Mouse (Mus musculus) cerebellum, adult 2 months (tissue): ENCODE results near the gene Cbr4. TPM values are rescaled to one million over a fixed set of nuclear protein-coding genes. Genes with fewer than 3 reads are reported as not detected.
A peak's percentile ranks its signal among the peaks of the same experiment; 100 is the strongest.

ENCODE experiments used
- DNase-seq, 2 experiments: peaks; one replicate each; pipeline ENCODE4 v3.0.0; 2021
- H3K27ac ChIP-seq: fragments of 200-500 bp; 2 replicates; pipeline ENCODE4 v1.5.1; 2012; ENCODE audit warnings: low read length, control low read depth, inconsistent platforms; ENCODE audit not compliant: insufficient read depth
- H3K27me3 ChIP-seq: fragments of 200-500 bp; 2 replicates; pipeline ENCODE4 v1.6.1; 2012; ENCODE audit warnings: inconsistent platforms, mild to moderate bottlenecking, low read length, moderate library complexity; ENCODE audit not compliant: control insufficient read depth, insufficient read depth
- H3K4me1 ChIP-seq: fragments of 200-500 bp; 2 replicates; pipeline ENCODE4 v1.6.1; 2011; ENCODE audit warnings: low read length; ENCODE audit not compliant: control insufficient read depth, insufficient read depth
- H3K4me3 ChIP-seq: fragments of 200-500 bp; replicated peaks from 2 replicates; pipeline ENCODE3; 2011; ENCODE audit warnings: mild to moderate bottlenecking, low read depth, low read length, control low read depth; ENCODE audit not compliant: insufficient read depth
- CTCF ChIP-seq: fragments of 200-500 bp; IDR thresholded peaks from 2 replicates; pipeline ENCODE4 v1.5.1; 2011; ENCODE audit warnings: low read depth, mild to moderate bottlenecking, control low read depth, low read length, moderate library complexity, borderline replicate concordance; ENCODE audit not compliant: insufficient read depth
- POLR2A ChIP-seq: fragments of 200-500 bp; IDR thresholded peaks from 2 replicates; pipeline ENCODE4 v1.6.1; 2011; ENCODE audit warnings: low read length, control low read depth, borderline replicate concordance; ENCODE audit not compliant: insufficient read depth
- WGBS: fragments of 180-500 bp; shearing (Covaris S2); methylation state at CpG from one replicate; pipeline ENCODE4 v1.1.7; 2018; 5-methylcytosine and 5-hydroxymethylcytosine counted together
- polyA plus RNA-seq: library from polyadenylated mRNA; depleted of rRNA; stranded (reverse); fragments of >200 nt; gene quantifications from 2 replicates; pipeline ENCODE4 v1.2.3, GENCODE M21; 2012

Gene Cbr4
- polyA plus RNA-seq, 1 experiment: 15.3 TPM

DNA sequence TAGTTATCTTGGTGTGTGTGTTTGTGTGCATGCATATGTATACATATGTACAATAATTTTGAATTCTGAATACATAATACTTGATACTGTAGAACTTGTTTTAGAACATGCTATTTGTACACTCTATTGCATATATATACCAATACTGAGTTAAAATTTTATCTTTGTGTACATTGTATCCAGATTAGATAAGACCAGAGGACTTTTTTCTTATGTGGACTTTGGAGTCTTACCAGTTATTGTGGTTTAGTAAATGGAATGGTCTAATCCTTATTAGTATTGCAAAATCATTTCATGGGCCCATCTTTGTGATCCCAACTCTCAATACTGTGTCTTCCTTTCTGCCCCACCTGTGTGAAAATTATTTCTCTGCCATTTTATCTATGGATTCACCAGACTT lies 14.7 kb downstream of the Cbr4 start:
- H3K4me3 ChIP-seq: no peak overlapping the region
- no peaks in the 10 kb centered on the region for H3K27me3 ChIP-seq
- TF ChIP-seq POLR2A (no peak), CTCF (no peak)
- DNase-seq: no peak
- no peaks in the 10 kb centered on the region for H3K4me1 ChIP-seq
- H3K27ac ChIP-seq: no peak overlapping the region

DNA sequence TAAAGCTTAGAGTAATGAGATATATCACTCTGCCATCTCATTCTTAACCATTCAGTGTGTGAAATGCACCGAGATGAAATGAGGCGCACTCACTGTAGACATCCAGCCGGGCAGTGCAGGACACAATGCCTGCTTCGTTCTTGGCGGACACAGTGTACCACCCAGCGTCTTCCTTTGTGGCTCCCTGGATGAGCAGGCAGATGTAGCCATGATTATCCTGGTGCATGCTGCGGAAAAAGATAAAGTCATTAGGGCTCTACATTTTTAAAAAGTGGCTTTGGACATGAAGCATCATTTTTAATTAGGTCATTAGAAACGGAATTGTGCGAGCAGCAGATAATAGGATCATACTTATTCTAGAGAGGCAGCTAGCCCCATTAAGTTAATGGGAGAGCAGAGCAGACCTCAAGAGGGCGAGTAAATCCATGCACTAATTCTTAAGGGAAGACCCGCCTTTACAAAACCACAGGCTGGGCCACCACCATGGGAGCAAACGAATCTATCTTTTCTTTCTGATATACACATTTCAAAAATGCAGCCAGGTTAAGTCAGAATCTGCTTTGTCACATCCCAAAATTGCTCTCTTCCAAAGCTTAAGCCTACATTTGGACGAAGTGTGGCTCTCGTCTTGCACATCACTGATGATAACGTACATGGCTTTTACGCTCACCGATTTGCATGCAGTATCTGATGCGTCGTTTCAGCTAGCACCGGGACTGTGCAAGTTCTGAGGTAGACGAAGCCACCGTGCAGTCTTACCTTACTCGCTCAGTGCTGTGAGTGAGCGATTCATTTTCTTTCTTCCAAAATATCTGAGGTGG lies 27.8 kb downstream of the Cbr4 start:
- H3K27ac ChIP-seq: no peak overlapping the region
- no peaks in the 10 kb centered on the region for H3K27me3 ChIP-seq
- peaks cover 3% of the 10 kb centered on the region; the same call in 1 of the 2 replicates for H3K4me1 ChIP-seq
- WGBS: 65% methylated on average over 24 of the region's 24 CpGs
- H3K4me3 ChIP-seq: no peak overlapping the region
- no peak for DNase-seq
- no peak for TF ChIP-seq CTCF
- no peak for TF ChIP-seq POLR2A

DNA sequence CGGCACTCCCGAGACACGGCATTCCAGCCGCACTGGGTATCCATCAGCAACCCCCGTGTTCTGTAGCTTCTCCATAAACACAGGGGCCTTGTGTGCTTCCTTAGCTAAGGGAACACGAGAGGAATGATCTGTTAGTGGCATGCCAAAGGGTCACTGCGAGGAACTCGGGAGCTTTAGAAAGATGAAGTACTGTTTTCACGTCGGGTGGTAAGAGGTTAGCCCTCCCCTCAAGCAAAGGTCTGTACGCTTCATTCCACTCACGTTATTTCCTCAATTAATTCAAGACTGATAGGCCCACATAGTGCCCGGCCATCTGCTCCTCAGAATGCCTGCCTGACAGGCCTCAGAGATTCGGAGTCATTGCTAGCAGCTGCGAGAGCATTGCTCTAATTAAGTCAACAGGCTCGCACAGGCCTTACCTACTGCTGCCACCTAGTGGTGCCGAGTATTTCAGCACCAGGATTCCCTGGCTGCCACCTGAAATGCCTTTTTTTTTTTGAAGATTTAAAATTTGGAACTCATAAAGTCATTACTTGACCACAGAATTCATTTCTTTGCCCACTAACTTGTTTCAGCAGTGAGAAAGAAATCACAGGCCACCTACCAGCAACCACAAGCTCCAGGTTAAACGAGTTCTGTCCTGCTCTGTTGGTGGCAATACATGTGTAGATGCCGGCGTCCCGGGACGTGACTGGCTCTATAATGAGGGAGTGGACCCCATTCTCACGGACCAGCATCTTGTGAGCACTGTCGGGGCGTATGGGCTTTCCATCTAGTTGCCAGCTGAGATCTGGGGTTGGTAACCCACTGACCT lies 28.6 kb downstream of the Cbr4 start:
- Histone ChIP-seq H3K27me3 (no peaks in the 10 kb centered on the region), H3K27ac (no peak overlapping the region), H3K4me3 (no peak overlapping the region), H3K4me1 (peaks cover 3% of the 10 kb centered on the region; the same call in 1 of the 2 replicates)
- peak; percentile 80 to 84 for DNase-seq
- peak; percentile 86 for TF ChIP-seq CTCF
- no peak for TF ChIP-seq POLR2A
- WGBS: 22% methylated on average over 25 of the region's 25 CpGs

DNA sequence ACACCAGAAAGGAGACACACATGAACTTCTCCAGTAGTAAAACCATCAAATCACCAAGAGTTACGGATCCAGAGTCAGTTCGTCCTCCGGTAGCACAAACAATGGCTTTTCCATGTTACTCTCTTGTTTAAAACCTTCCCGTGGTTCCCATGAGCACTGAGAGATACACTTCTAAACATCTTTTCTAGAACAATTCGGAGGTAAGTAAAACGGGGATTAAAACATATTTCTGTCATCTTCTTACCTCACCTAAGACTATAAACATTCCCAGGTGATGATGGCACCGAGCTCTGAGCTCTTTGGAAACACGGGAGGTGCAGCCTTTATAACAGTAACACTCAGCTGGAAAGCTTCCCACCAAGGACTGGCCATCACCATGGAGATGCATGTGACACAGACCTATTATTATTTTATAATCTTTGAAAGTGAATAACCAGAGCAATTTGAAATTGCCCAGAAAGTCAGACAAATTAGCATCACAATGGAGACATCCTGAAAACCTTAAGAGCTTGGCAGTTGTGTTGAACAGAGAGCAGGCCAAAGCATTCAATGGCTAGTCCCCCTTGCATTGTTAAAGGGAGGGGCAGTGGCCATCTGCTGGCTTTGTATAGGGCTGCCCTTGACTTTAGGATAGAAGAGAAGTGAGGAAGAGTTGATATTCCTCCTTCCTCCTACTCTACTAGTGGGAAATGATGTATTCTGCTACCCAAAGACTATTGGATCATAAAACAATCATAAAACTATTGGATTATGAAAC lies 29.4 kb downstream of the Cbr4 start:
- TF ChIP-seq CTCF (no peak), POLR2A (no peak)
- DNase-seq: no peak
- Histone ChIP-seq H3K4me3 (no peak overlapping the region), H3K27me3 (no peaks in the 10 kb centered on the region), H3K27ac (no peak overlapping the region), H3K4me1 (peaks cover 3% of the 10 kb centered on the region; the same call in 1 of the 2 replicates)
- whole genome bisulfite sequencing: 59% methylated on average over 8 of the region's 8 CpGs

- no peaks in the 10 kb centered on the region for H3K27me3 ChIP-seq
- DNase-seq: no peak
- 86% methylated on average over 14 of the region's 14 CpGs for WGBS
- TF ChIP-seq POLR2A: no peak
- TF ChIP-seq CTCF: no peak
- no peak overlapping the region for H3K27ac ChIP-seq
- peaks cover 3% of the 10 kb centered on the region; the same call in 1 of the 2 replicates for H3K4me1 ChIP-seq
- H3K4me3 ChIP-seq: no peak overlapping the region
These were observed 30.1 kb downstream of the Cbr4 start for GRCm38 (mm10) chr8:61517502-61518185.

GRCm38 (mm10) chr8:61522132-61522531 lies 34.6 kb downstream of the Cbr4 start:
- no peaks in the 10 kb centered on the region for H3K4me1 ChIP-seq
- H3K27ac ChIP-seq: no peak overlapping the region
- TF ChIP-seq POLR2A (no peak), CTCF (no peak)
- WGBS: 0% methylated on average over 1 of the region's 1 CpGs
- no peak for DNase-seq
- H3K27me3 ChIP-seq: no peaks in the 10 kb centered on the region
- H3K4me3 ChIP-seq: no peak overlapping the region

DNA sequence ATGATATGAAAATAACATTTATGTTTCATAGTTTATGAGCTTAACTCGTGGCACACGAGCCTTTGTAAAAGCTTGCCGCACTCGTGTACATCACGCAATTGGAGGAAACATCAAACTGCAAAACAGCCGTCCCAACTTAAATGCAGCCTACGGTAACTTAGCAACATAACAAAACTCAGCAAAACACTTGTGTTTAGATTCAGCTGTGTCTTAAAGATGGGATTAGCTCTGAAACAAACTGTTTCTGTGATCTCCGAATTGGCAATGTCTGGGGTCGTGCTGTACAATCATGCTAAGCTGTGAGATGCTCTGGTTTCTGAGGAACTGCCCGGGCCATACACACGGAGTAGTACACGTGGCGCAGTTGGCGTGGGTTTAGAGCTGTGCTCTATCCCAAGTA lies 39.5 kb downstream of the Cbr4 start:
- no peak overlapping the region for H3K27ac ChIP-seq
- no peaks in the 10 kb centered on the region for H3K4me1 ChIP-seq
- 91% methylated on average over 14 of the region's 14 CpGs for WGBS
- no peak for DNase-seq
- no peaks in the 10 kb centered on the region for H3K27me3 ChIP-seq
- no peak overlapping the region for H3K4me3 ChIP-seq
- TF ChIP-seq CTCF: no peak
- TF ChIP-seq POLR2A: no peak
